Mouse (Mus musculus): ENCODE data around the gene 4930442H23Rik.

DNA sequence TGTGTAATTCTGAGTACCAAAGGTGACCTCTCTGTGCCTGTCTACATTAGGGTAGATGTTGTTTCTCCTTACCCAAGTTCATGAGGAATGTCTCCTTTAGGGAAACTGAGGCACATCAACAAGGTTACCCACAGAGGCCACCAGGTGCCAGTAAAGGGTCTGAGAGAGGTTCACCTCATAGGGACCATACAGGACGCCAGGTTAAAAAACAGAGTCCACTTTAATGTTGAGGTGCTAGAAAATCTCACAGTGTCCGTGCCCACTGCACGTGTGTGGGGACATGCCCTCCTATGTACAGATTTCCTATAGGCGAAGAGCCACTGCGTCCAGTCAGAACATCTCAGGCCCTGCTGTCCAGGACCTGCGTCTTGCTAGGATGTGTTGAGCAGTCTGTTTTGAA lies 15.3 kb upstream of the 4930442H23Rik start:
- no peak for TF ChIP-seq CTCF (IDR thresholded peaks at IDR 0.05)
- TF ChIP-seq EP300 (IDR thresholded peaks at IDR 0.05; ENCODE audit: insufficient read depth, low read depth, low read length) = peak; percentile 77; the same call in 1 of the 2 replicates
- TF ChIP-seq POLR2A (IDR thresholded peaks at IDR 0.05; ENCODE audit: insufficient read depth, low read depth, low read length) = peak; percentile 3; the same call in 1 of the 2 replicates
